Mouse (Mus musculus) left cerebral cortex, adult 2 months (tissue): Measurements from ENCODE around the gene Socs5. TPM values are rescaled to one million over a fixed set of nuclear protein-coding genes. Genes with fewer than 3 reads are reported as not detected.

ENCODE experiments used
- DNase-seq, 2 experiments: peaks; one replicate each; pipeline ENCODE4 v3.0.0; 2021 to 2022; ENCODE audit warnings: low spot score in 2 of 2, mixed read lengths in 1 of 2; ENCODE audit errors: extremely low spot score in 1 of 2
- H3K27ac ChIP-seq: fragments of 200-600 bp; 2 replicates; pipeline ENCODE4 v1.8.1; 2022
- H3K4me3 ChIP-seq: fragments of 200-600 bp; 2 replicates; pipeline ENCODE4 v1.8.1; 2022
- CTCF ChIP-seq: fragments of 200-600 bp; IDR thresholded peaks from 2 replicates; pipeline ENCODE4 v1.8.1; 2022; ENCODE audit warnings: antibody characterized with exemption, mild to moderate bottlenecking, moderate library complexity
- intact Hi-C: fragments of 180-260 bp; cut with DNase I; formaldehyde crosslinking; loops from one replicate; pipeline ENCODE4 v1.15.1; 2025
- microRNA-seq, 2 experiments: library from miRNA; unstranded; fragments of <30 nt; microRNA quantifications; one replicate each; pipeline ENCODE4 v1.2.0; 2021
- total RNA-seq, 2 experiments: library from RNA; stranded (reverse); gene quantifications; 2 replicates each; pipeline ENCODE4 v1.2.3; 2021

Socs5 gene
- total RNA-seq, 2 experiments from 2014 or later = 126 to 129 TPM

DNA sequence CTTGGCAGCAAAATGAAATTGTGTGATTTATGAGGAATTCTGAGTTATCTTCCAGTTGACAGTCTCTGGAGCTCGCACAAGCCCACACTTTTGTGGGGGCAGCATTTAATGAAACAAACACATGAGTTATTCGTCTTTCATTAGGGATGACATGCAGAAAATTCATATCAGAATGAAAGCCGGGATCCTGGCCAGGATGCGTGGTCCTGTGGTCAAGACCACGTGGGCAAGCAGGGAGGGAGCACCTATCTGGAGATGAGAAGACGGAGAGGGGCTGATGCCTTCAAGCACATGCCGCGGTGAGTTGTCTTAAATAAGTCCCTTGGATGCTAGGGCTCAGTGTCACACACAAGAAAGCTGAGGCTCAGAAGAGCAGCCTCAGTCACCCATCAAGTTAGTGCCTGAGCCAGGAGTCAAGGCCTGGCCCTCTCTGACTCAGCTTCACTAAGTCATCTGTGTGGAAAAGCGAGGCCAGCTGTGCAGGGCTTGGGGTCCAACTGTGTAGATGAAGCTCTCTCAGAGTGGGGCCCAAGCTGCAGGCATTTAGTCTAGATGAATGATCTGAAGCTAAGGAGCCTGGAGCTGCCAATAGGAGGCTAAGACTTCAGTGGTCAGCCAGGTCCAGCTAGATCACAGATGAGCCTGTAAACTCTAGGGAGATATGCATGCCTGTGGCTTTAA, 67.3 kb downstream of the Socs5 start:
- H3K4me3 ChIP-seq = no peak overlapping the region
- intact Hi-C loops = no loop called here
- TF ChIP-seq CTCF = no peak
- H3K27ac ChIP-seq = no peak overlapping the region
- DNase-seq = peak in 1 of 2 experiments; percentile 22

GRCm38 (mm10) chr17:87176066-87177012, 68.9 kb downstream of the Socs5 start:
- Histone ChIP-seq H3K27ac (0 out of 2 replicates have a peak overlapping the region, but pooled peaks have one; percentile 40), H3K4me3 (no peak overlapping the region)
- intact Hi-C loops = no loop called here
- no peak for TF ChIP-seq CTCF
- no peak for DNase-seq

- intact Hi-C loops = loop anchor here (2.0 kb wide), 1 partner anchor 72 kb away; the partner anchor contains the start of gene Socs5
- Histone ChIP-seq H3K27ac (no peak overlapping the region), H3K4me3 (no peak overlapping the region)
- no peak for TF ChIP-seq CTCF
- DNase-seq = peak; percentile 30 to 58
Measured at GRCm38 (mm10) chr17:87178596-87179590, 71.4 kb downstream of the Socs5 start.

GRCm38 (mm10) chr17:87179939-87180550, 72.6 kb downstream of the Socs5 start:
- no peak for DNase-seq
- Histone ChIP-seq H3K27ac (no peak overlapping the region), H3K4me3 (no peak overlapping the region)
- intact Hi-C loops = loop anchor here (2.0 kb wide), 1 partner anchor 73 kb away; the partner anchor contains the start of gene Socs5
- no peak for TF ChIP-seq CTCF

DNA sequence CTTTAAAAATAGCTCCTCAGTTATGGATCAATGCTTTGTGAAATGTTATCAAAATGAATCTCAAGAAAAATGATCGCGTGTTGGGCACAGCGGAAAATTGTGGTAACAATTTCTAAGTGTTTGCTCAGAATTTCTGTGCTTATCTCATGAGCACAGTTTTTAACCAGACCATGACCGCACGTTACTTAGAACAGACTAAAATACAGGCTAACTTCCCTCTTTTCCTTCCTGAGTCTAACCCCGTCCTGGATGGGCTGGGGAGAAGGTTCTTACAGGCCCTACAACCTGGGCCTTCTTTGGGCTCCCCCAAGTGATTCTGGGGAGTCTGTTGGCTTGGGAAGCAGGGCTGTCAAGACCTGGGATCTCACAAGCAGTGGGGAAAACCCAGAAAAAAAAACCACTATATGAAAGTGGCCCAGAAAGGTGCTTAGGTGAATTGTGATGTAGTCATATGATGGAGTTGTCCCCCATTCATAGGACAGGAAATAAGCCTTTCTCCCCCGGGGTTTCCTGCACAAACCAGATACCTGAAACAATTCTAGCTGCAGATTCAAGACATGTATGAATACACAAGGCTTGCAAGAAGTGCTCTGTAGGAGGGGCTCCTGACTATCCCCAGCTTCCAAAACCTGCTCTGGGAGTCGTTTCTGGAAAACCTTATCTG, 74.3 kb downstream of the Socs5 start:
- no peak for DNase-seq
- Histone ChIP-seq H3K4me3 (no peak overlapping the region), H3K27ac (no peak overlapping the region)
- no peak for TF ChIP-seq CTCF
- intact Hi-C loops = no loop called here

- H3K4me3 ChIP-seq = no peak overlapping the region
- no peak for DNase-seq
- H3K27ac ChIP-seq = no peak overlapping the region
- intact Hi-C loops = no loop called here
- no peak for TF ChIP-seq CTCF
Measured at GRCm38 (mm10) chr17:87185461-87186066, 78.1 kb downstream of the Socs5 start.

DNA sequence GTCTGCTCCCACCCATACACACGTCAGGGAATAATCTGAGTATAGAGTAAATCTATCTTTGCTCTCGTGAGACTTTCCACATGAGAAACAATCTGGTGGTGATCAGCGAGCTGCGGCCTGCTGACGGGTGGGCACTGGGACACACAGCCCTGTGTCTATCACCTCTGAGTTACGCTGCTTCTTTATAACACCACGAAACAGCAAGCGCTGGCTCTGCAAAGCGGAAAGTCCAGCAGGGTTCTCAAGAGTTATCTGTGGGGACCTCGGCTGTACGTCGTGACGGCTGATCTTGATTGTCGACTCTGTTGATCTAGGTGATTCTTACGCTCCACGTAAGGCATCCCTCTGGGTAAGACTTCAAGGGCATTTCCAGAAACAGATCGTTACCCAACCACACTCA, 79.5 kb downstream of the Socs5 start:
- TF ChIP-seq CTCF = no peak
- Histone ChIP-seq H3K4me3 (no peak overlapping the region), H3K27ac (no peak overlapping the region)
- no peak for DNase-seq
- intact Hi-C loops = no loop called here

Small RNAs within 50 kb of the gene (microRNA-seq; reads per million reads assigned to microRNA genes)
- 0 reads per million in 2 experiments for gene Gm22346

Other genes with a start within 250 kb of the Socs5 start
- not detected for gene Tmem247, start 190.3 kb upstream of the Socs5 start, total RNA-seq
- not detected for gene Atp6v1e2, start 159.8 kb upstream of the Socs5 start, total RNA-seq
- 10 to 100 TPM; 35.6 to 45.0 TPM for gene Rhoq, start 144.6 kb upstream of the Socs5 start, total RNA-seq
- 10 to 100 TPM; 18.9 to 21.3 TPM for gene Pigf, start 82.3 kb upstream of the Socs5 start, total RNA-seq
- 10 to 100 TPM; 62.1 to 64.1 TPM for gene Cript, start 82.1 kb upstream of the Socs5 start, total RNA-seq
- gene Mcfd2, start 158.3 kb downstream of the Socs5 start, total RNA-seq = 10 to 100 TPM; 56.6 to 60.0 TPM
- 10 to 100 TPM; 11.8 to 13.2 TPM for gene Ttc7, start 175.2 kb downstream of the Socs5 start, total RNA-seq